Mouse (Mus musculus): Measurements from ENCODE around the gene Cd68. TPM values are rescaled to one million over a fixed set of nuclear protein-coding genes. Genes with fewer than 3 reads are reported as not detected.

Cd68 gene
- polyA plus RNA-seq, 1 experiment from 2014 or later = 12.5 TPM

DNA sequence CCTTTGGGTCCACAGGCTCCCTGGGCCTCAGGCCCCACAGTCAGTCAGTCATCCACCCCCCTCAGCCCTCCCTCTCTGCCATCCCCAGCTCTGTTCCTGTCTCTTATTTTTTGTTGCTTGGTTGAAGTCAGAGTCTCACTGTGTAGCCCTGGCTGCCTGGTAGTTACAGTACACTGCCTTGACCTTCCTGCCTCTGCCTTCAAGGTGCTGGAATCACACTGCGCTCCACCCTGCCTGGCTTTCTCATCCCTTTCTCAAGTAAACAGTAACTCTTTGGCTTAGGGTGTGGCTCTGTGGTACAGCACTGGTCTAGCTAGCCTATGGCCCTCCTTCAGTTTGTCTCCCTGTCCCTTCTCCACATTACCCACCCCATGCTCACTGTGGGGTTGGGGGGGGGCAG lies 23.9 kb upstream of the Cd68 start:
- 86% methylated on average over 1 of the region's 1 CpGs for WGBS
- Histone ChIP-seq H3K4me1 (ENCODE audit: control insufficient read depth, insufficient read depth, low read length) (peaks cover 12% of the 10 kb centered on the region; the same call in 1 of the 2 replicates), H3K4me2 (replicated peaks; ENCODE audit: low read depth, low read length) (no peak overlapping the region), H3K27me3 (ENCODE audit: control insufficient read depth, insufficient read depth, low read length) (no peaks in the 10 kb centered on the region), H3K9ac (replicated peaks; ENCODE audit: low read depth, low read length) (no peak overlapping the region), H3K4me3 (ENCODE audit: low read depth, low read length) (no peak overlapping the region), H3K9me3 (ENCODE audit: control insufficient read depth, low read depth, low read length) (no peaks in the 10 kb centered on the region), H3K36me3 (ENCODE audit: control insufficient read depth, insufficient read depth, low read length) (no peaks in the 10 kb centered on the region), H3K27ac (ENCODE audit: low read length) (no peak overlapping the region)
- ATAC-seq (ENCODE audit: insufficient number of reproducible peaks, insufficient read depth, low FRiP score, low read depth) = no peak

DNA sequence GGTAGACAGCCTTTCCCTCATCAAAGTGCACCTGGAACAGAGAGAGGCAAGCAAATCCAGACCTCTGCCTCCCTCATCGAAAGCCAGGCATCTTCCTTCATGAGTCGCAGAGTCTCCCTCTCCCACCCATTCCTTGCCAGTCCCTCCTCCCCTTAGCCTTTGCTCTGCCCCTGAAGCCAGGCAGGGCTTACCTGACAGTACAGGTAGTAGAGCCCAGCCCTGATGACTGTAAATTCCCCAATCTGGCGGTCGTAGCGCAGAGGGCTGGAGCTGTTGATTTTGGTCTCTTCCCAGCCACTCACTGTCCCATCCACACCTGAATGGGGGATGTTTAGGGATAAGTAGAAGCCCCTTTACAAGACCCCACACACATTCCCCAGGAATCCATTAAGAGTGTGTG lies 21.1 kb upstream of the Cd68 start:
- no peak overlapping the region; the same call in 1 of the 2 replicates for H3K9ac ChIP-seq (replicated peaks; ENCODE audit: low read depth, low read length)
- H3K27me3 ChIP-seq (ENCODE audit: control insufficient read depth, insufficient read depth, low read length) = no peaks in the 10 kb centered on the region
- no peak overlapping the region; the same call in 1 of the 2 replicates for H3K4me2 ChIP-seq (replicated peaks; ENCODE audit: low read depth, low read length)
- H3K36me3 ChIP-seq (ENCODE audit: control insufficient read depth, insufficient read depth, low read length) = no peaks in the 10 kb centered on the region
- no peak for ATAC-seq (ENCODE audit: insufficient number of reproducible peaks, insufficient read depth, low FRiP score, low read depth)
- no peak overlapping the region for H3K4me3 ChIP-seq (ENCODE audit: low read depth, low read length)
- H3K4me1 ChIP-seq (ENCODE audit: control insufficient read depth, insufficient read depth, low read length) = peaks cover 12% of the 10 kb centered on the region; the same call in 1 of the 2 replicates
- no peaks in the 10 kb centered on the region for H3K9me3 ChIP-seq (ENCODE audit: control insufficient read depth, low read depth, low read length)
- 50% methylated on average over 5 of the region's 5 CpGs for WGBS
- H3K27ac ChIP-seq (ENCODE audit: low read length) = no peak overlapping the region

DNA sequence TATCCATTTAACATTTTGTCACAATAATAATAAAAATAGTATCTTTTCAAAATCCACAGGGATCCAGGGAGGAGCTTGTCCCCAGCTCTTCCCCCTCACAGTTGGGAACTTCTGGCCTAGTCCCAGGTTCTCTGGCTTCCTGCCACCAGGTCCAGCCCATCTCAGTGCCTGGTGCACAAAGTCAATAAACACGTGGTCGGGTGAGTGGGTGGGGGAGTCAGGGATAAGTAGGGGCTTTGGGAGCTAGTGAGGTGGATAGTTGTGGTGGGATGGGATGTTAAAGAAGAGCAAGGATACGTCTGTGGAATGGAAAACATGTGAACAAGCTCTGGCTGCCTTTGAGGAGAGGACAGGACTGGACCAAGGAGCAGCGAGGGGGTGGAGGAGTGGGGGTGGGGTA lies 20.4 kb upstream of the Cd68 start:
- Histone ChIP-seq H3K9me3 (ENCODE audit: control insufficient read depth, low read depth, low read length) (no peaks in the 10 kb centered on the region), H3K27ac (ENCODE audit: low read length) (no peak overlapping the region), H3K27me3 (ENCODE audit: control insufficient read depth, insufficient read depth, low read length) (no peaks in the 10 kb centered on the region), H3K4me3 (ENCODE audit: low read depth, low read length) (no peak overlapping the region), H3K4me2 (replicated peaks; ENCODE audit: low read depth, low read length) (no peak overlapping the region; the same call in 1 of the 2 replicates), H3K4me1 (ENCODE audit: control insufficient read depth, insufficient read depth, low read length) (peaks cover 12% of the 10 kb centered on the region; the same call in 1 of the 2 replicates), H3K9ac (replicated peaks; ENCODE audit: low read depth, low read length) (no peak overlapping the region; the same call in 1 of the 2 replicates), H3K36me3 (ENCODE audit: control insufficient read depth, insufficient read depth, low read length) (no peaks in the 10 kb centered on the region)
- 6% methylated on average over 4 of the region's 4 CpGs for WGBS
- no peak for ATAC-seq (ENCODE audit: insufficient number of reproducible peaks, insufficient read depth, low FRiP score, low read depth)

DNA sequence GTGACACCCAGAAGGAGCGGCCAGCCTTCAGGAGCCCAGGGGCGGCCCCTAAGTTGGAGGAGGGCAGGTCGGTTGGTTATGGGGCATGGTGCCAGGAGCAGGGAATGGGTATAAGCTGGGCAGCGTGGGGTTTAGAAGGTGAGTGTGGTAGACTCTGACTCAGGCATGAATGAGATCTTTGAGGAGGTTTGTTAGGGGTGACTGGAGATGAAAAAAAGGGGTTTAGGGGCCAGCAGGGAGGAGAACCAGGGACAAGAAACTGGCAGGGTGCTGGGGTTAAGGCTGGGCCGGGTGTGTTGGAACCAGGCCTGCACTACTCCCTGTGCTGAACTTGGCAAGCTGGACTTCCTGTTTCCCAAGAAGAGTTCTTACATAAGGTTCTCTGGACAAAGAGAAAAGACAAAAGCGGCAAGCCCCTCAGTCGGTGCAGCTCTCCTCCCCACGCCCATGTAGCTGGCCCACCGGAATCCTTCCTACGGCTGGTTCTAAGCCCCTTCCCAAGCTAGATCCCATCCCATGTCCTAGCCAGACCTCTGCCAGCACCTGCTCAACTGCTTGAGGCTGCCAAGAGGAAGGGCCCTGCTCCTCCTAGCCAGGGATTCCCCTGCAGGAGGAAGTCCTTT lies 19.7 kb upstream of the Cd68 start, which contains the start of gene Tnfsf13:
Tnfsf13 (minus strand) TSS at position 259 of the 623 bp plus-strand sequence.
- Histone ChIP-seq H3K9ac (replicated peaks; ENCODE audit: low read depth, low read length) (no peak within 1 kb of the TSS; the same call in 1 of the 2 replicates), H3K9me3 (ENCODE audit: control insufficient read depth, low read depth, low read length) (no peaks in the 10 kb centered on the region), H3K27me3 (ENCODE audit: control insufficient read depth, insufficient read depth, low read length) (no peaks in the 10 kb centered on the region), H3K36me3 (ENCODE audit: control insufficient read depth, insufficient read depth, low read length) (no peaks in the 10 kb centered on the region), H3K27ac (ENCODE audit: low read length) (peak within 1 kb of the TSS; percentile 68; the same call in 1 of the 2 replicates), H3K4me3 (ENCODE audit: low read depth, low read length) (no peak within 1 kb of the TSS), H3K4me2 (replicated peaks; ENCODE audit: low read depth, low read length) (no peak within 1 kb of the TSS; the same call in 1 of the 2 replicates), H3K4me1 (ENCODE audit: control insufficient read depth, insufficient read depth, low read length) (peaks cover 16% of the 10 kb centered on the region)
- WGBS = 66% methylated on average over 10 of the region's 10 CpGs
- ATAC-seq (ENCODE audit: insufficient number of reproducible peaks, insufficient read depth, low FRiP score, low read depth) = no peak

DNA sequence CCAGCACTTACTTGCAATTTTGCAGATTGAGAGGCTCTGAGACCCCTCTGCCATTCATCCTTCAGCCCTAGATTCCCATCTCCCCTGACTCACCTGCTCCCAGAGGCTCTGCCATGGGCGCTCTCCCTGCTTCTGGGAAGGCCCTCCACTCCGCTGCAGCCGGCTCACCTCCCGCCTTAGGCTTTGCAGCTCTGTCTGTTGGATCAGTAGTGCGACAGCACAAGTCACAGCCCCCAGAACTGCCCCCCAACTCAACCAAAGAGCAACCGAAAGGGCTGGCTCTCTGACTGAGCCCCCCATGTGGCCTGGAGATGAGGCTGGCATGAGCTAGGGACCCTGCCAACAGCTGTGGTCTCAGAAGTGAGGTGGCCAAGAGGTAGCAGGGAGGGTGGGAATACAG lies 19.0 kb upstream of the Cd68 start:
- no peaks in the 10 kb centered on the region for H3K27me3 ChIP-seq (ENCODE audit: control insufficient read depth, insufficient read depth, low read length)
- no peak overlapping the region for H3K4me2 ChIP-seq (replicated peaks; ENCODE audit: low read depth, low read length)
- H3K4me3 ChIP-seq (ENCODE audit: low read depth, low read length) = no peak overlapping the region
- no peak overlapping the region for H3K9ac ChIP-seq (replicated peaks; ENCODE audit: low read depth, low read length)
- WGBS = 86% methylated on average over 6 of the region's 6 CpGs
- no peaks in the 10 kb centered on the region for H3K9me3 ChIP-seq (ENCODE audit: control insufficient read depth, low read depth, low read length)
- H3K27ac ChIP-seq (ENCODE audit: low read length) = no peak overlapping the region
- no peaks in the 10 kb centered on the region for H3K36me3 ChIP-seq (ENCODE audit: control insufficient read depth, insufficient read depth, low read length)
- peaks cover 23% of the 10 kb centered on the region for H3K4me1 ChIP-seq (ENCODE audit: control insufficient read depth, insufficient read depth, low read length)
- no peak for ATAC-seq (ENCODE audit: insufficient number of reproducible peaks, insufficient read depth, low FRiP score, low read depth)

DNA sequence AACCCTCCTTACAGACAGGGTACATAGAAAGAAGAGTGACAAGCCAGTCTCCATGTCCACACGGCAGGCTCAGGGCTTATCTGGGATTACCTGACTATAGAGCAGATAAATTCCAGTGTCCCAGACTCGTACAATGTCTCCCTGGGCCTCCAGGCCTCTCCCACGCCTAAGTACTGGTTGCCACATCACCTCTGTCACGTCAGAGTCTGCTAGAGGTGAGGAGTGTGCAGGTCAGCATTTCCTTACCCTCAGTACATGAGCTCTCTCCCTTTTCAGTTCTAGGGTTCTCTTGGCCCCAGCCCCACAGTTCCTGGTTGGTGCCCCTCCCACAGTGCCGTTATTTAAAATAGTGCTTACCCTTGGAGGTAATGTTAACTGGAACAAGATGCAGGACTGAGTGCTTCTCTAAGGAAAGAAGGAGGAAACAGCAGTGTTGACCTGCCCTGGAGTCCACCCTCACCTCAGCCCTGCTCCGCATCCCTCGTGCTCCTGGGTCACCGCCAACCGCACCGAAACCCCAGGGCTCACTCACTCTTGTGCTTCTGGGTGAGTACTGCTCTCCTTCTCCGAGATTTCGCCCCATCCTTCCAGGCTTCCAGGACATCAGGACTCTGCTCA lies 18.3 kb upstream of the Cd68 start:
- no peaks in the 10 kb centered on the region; the same call in 1 of the 2 replicates for H3K36me3 ChIP-seq (ENCODE audit: control insufficient read depth, insufficient read depth, low read length)
- H3K9me3 ChIP-seq (ENCODE audit: control insufficient read depth, low read depth, low read length) = no peaks in the 10 kb centered on the region
- 79% methylated on average over 12 of the region's 12 CpGs for WGBS
- no peak overlapping the region for H3K9ac ChIP-seq (replicated peaks; ENCODE audit: low read depth, low read length)
- no peak overlapping the region for H3K4me2 ChIP-seq (replicated peaks; ENCODE audit: low read depth, low read length)
- H3K4me1 ChIP-seq (ENCODE audit: control insufficient read depth, insufficient read depth, low read length) = peaks cover 26% of the 10 kb centered on the region
- ATAC-seq (ENCODE audit: insufficient number of reproducible peaks, insufficient read depth, low FRiP score, low read depth) = no peak
- no peak overlapping the region for H3K27ac ChIP-seq (ENCODE audit: low read length)
- no peaks in the 10 kb centered on the region for H3K27me3 ChIP-seq (ENCODE audit: control insufficient read depth, insufficient read depth, low read length)
- H3K4me3 ChIP-seq (ENCODE audit: low read depth, low read length) = no peak overlapping the region

DNA sequence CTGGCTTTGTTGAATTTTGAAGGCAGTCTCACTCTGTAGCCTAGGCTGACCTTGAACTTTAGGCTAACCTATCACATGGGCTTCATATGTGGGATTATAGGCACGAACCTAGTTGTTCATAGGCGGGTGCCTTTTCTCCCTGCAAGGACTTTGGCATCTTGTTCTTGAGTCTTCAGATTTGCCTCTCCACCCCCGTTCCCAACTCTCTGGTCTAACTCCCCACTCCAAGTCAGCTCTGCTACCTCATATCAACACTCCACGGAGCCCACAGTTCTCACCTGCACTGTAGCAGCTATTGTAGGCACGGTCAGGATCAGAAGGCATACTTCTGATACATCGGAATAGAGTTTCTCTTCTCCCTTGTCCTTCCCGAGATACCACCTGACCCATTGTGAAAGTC lies 17.6 kb upstream of the Cd68 start:
- Histone ChIP-seq H3K36me3 (ENCODE audit: control insufficient read depth, insufficient read depth, low read length) (peaks cover 4% of the 10 kb centered on the region; the same call in 1 of the 2 replicates), H3K27me3 (ENCODE audit: control insufficient read depth, insufficient read depth, low read length) (no peaks in the 10 kb centered on the region), H3K9ac (replicated peaks; ENCODE audit: low read depth, low read length) (no peak overlapping the region), H3K27ac (ENCODE audit: low read length) (no peak overlapping the region), H3K4me3 (ENCODE audit: low read depth, low read length) (no peak overlapping the region), H3K9me3 (ENCODE audit: control insufficient read depth, low read depth, low read length) (no peaks in the 10 kb centered on the region), H3K4me1 (ENCODE audit: control insufficient read depth, insufficient read depth, low read length) (peaks cover 27% of the 10 kb centered on the region), H3K4me2 (replicated peaks; ENCODE audit: low read depth, low read length) (no peak overlapping the region)
- WGBS = 76% methylated on average over 7 of the region's 7 CpGs
- no peak for ATAC-seq (ENCODE audit: insufficient number of reproducible peaks, insufficient read depth, low FRiP score, low read depth)

DNA sequence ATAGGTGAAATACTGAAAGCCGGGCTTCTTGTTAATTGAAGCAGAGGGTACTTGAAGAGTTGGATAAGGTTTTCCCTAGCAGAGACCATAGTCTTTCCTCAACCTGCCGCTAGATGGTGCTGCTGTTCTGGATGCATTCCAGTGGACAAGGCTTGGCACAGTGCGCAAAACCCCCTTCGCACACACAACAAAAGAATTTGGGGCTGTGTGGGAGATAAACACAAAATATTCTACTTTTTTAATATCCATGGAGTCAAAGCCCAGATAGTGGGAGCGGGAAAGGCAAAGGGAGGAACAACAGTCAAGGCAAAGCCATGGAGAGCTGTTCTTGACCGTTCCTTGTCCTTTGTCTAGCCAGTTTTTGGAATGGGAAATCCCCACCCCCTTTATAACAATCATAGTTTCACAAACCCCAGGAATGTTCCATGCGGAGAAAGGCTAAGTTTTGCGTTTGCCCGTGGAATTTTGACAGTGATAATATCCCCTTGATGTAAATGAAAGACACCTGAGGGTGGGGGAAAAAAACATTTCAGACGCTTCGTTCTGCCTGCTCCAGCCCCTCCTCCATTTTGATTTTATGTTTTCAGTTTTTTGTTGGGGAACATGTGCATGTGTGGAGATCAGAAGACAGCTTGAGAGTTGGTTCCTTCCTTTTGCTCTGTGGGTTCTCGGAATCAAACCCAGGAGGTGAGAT lies 17.0 kb upstream of the Cd68 start:
- Histone ChIP-seq H3K9me3 (ENCODE audit: control insufficient read depth, low read depth, low read length) (no peaks in the 10 kb centered on the region), H3K36me3 (ENCODE audit: control insufficient read depth, insufficient read depth, low read length) (peaks cover 10% of the 10 kb centered on the region; the same call in 1 of the 2 replicates), H3K4me3 (ENCODE audit: low read depth, low read length) (peak overlapping the region; percentile 7; the same call in 1 of the 2 replicates), H3K4me2 (replicated peaks; ENCODE audit: low read depth, low read length) (peak overlapping the region; percentile 86), H3K4me1 (ENCODE audit: control insufficient read depth, insufficient read depth, low read length) (peaks cover 27% of the 10 kb centered on the region), H3K9ac (replicated peaks; ENCODE audit: low read depth, low read length) (0 out of 2 replicates have a peak overlapping the region, but pooled peaks have one; percentile 6), H3K27ac (ENCODE audit: low read length) (peak overlapping the region; percentile 29; the same call in 1 of the 2 replicates), H3K27me3 (ENCODE audit: control insufficient read depth, insufficient read depth, low read length) (no peaks in the 10 kb centered on the region)
- 15% methylated on average over 12 of the region's 12 CpGs for WGBS
- no peak for ATAC-seq (ENCODE audit: insufficient number of reproducible peaks, insufficient read depth, low FRiP score, low read depth)

All from stomach, embryonic 14.5 days (tissue).